Mouse (Mus musculus) thymus, adult 2 months (tissue): ENCODE measurements around the gene Sys1. TPM values are rescaled to one million over a fixed set of nuclear protein-coding genes. Genes with fewer than 3 reads are reported as not detected.
A peak's percentile ranks its signal among the peaks of the same experiment; 100 is the strongest.

Source experiments
- DNase-seq: peaks from one replicate; pipeline ENCODE4 v3.0.0; 2021
- H3K27ac ChIP-seq: fragments of 200-500 bp; 2 replicates; pipeline ENCODE4 v1.5.1; 2012; ENCODE audit warnings: low read length, control low read depth; ENCODE audit not compliant: control insufficient read depth, insufficient read depth
- H3K27me3 ChIP-seq: fragments of 200-500 bp; 2 replicates; pipeline ENCODE4 v1.6.1; 2012; ENCODE audit warnings: mild to moderate bottlenecking, low read length, moderate library complexity, mixed read lengths; ENCODE audit not compliant: control insufficient read depth, insufficient read depth
- H3K36me3 ChIP-seq: fragments of 200-500 bp; 2 replicates; pipeline ENCODE4 v1.6.1; 2012; ENCODE audit warnings: mild to moderate bottlenecking, low read length, moderate library complexity; ENCODE audit not compliant: control insufficient read depth, insufficient read depth
- H3K4me1 ChIP-seq: fragments of 200-500 bp; replicated peaks from 2 replicates; pipeline ENCODE4 v1.6.1; 2012; ENCODE audit warnings: low read length; ENCODE audit not compliant: control insufficient read depth, insufficient read depth
- H3K4me3 ChIP-seq: fragments of 200-500 bp; 2 replicates; pipeline ENCODE4 v1.5.1; 2012; ENCODE audit warnings: mild to moderate bottlenecking, low read length, control low read depth, moderate library complexity; ENCODE audit not compliant: control insufficient read depth, insufficient read depth
- CTCF ChIP-seq: fragments of 200-500 bp; IDR thresholded peaks from 2 replicates; pipeline ENCODE4 v1.5.1; 2012; ENCODE audit warnings: mild to moderate bottlenecking, control low read depth, low read length, moderate library complexity, borderline replicate concordance; ENCODE audit not compliant: control insufficient read depth, poor library complexity, insufficient read depth; ENCODE audit errors: extremely low read depth
- POLR2A ChIP-seq: fragments of 200-500 bp; IDR thresholded peaks from 2 replicates; pipeline ENCODE4 v1.6.1; 2012; ENCODE audit warnings: mild to moderate bottlenecking, low read length, control low read depth, moderate library complexity; ENCODE audit not compliant: control insufficient read depth, poor library complexity, insufficient read depth; ENCODE audit errors: extremely low read depth
- WGBS: fragments of 180-500 bp; shearing (Covaris S2); methylation state at CpG from one replicate; pipeline ENCODE4 v1.1.7; 2018; 5-methylcytosine and 5-hydroxymethylcytosine counted together
- polyA plus RNA-seq: library from polyadenylated mRNA; depleted of rRNA; stranded (reverse); fragments of >200 nt; gene quantifications from 2 replicates; pipeline ENCODE4 v1.2.3, GENCODE M21; 2012

Sys1 gene
- polyA plus RNA-seq, 1 experiment, result 183 TPM

DNA sequence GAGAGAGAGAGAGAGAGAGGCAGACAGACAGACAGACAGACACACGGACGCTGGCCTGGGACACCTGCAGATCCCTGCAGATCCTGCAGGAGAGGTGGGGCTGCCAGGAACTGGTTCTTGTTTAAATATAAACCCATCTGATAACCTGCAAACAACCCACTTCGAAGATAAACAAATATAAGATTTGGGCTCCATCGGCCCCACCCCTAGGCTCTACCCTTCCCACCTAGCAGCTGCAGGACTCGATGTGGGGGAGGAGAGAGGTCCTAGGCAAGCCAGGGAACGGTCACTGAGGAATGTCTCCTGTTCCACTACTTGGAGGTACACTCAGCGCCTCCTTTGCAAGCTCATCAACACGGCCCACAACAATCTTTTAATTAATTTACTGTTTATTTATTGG is 18.5 kb upstream of the Sys1 start:
- no peaks in the 10 kb centered on the region for H3K36me3 ChIP-seq
- 83% methylated on average over 8 of the region's 8 CpGs for WGBS
- H3K27me3 ChIP-seq, result no peaks in the 10 kb centered on the region; the same call in 1 of the 2 replicates
- TF ChIP-seq POLR2A (no peak), CTCF (no peak)
- H3K27ac ChIP-seq, result no peak overlapping the region
- peaks cover 36% of the 10 kb centered on the region for H3K4me1 ChIP-seq
- DNase-seq, result no peak
- no peak overlapping the region for H3K4me3 ChIP-seq

DNA sequence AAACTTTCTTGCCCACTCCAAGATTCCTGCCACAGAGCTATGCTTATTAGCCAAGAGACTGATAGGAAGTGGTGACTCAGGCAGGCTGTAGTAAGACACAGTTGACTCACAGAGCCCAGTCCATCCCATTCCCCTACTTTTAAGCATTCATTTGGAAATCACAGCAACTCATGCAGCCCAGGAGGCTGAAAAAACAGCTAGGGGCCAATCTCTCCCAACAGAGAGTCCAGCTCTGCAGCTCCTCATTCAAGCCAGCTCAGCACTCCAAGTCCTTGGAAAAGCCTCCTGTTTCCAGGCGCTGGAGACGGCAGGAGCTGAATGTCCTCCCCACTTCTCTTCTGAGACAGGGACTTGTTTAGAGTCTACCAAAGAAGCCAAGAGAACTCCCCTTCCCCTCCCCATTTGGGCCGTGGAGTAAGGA is 17.8 kb upstream of the Sys1 start:
- Histone ChIP-seq H3K36me3 (no peaks in the 10 kb centered on the region), H3K27me3 (peaks cover 6% of the 10 kb centered on the region; the same call in 1 of the 2 replicates), H3K4me1 (peaks cover 39% of the 10 kb centered on the region), H3K4me3 (no peak overlapping the region), H3K27ac (no peak overlapping the region)
- 84% methylated on average over 3 of the region's 3 CpGs for WGBS
- DNase-seq, result no peak
- TF ChIP-seq POLR2A, result no peak
- TF ChIP-seq CTCF, result no peak

DNA sequence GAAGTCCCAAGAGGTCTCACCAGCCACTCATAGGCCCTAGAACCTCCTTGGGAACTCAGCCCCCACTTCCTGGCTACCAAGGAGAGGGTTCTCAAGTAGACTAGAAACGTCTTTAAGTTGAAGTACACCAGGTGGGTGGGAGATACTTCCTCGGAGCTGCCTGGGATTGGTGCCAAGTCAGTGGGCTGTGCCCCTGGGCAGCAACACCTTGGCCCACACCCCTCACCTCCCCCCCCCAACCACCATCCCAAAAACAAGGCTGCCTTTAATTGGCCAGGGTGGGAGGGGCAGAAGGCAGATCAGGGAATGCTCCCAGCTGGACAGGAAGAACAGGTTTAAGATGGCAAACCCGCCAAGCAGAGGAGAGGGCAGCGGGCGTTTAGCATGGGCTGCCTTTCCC is 16.4 kb upstream of the Sys1 start:
- DNase-seq, result no peak
- H3K27ac ChIP-seq, result no peak overlapping the region
- no peaks in the 10 kb centered on the region for H3K36me3 ChIP-seq
- no peak overlapping the region for H3K4me3 ChIP-seq
- 0 out of 2 replicates have a peak, but pooled peaks have one; percentile 19 for TF ChIP-seq POLR2A
- no peak for TF ChIP-seq CTCF
- H3K27me3 ChIP-seq, result peaks cover 6% of the 10 kb centered on the region; the same call in 1 of the 2 replicates
- H3K4me1 ChIP-seq, result peaks cover 37% of the 10 kb centered on the region
- WGBS, result 28% methylated on average over 5 of the region's 5 CpGs

- peak; percentile 16; the same call in 1 of the 2 replicates for TF ChIP-seq CTCF
- 0 out of 2 replicates have a peak, but pooled peaks have one; percentile 21 for TF ChIP-seq POLR2A
- Histone ChIP-seq H3K4me1 (peaks cover 34% of the 10 kb centered on the region), H3K27ac (no peak overlapping the region), H3K4me3 (peak overlapping the region; percentile 33), H3K27me3 (peaks cover 6% of the 10 kb centered on the region; the same call in 1 of the 2 replicates), H3K36me3 (no peaks in the 10 kb centered on the region)
- 5% methylated on average over 8 of the region's 8 CpGs for WGBS
- peak; percentile 66 for DNase-seq
These were observed 15.6 kb upstream of the Sys1 start for GRCm38 (mm10) chr2:164441155-164441554.

DNA sequence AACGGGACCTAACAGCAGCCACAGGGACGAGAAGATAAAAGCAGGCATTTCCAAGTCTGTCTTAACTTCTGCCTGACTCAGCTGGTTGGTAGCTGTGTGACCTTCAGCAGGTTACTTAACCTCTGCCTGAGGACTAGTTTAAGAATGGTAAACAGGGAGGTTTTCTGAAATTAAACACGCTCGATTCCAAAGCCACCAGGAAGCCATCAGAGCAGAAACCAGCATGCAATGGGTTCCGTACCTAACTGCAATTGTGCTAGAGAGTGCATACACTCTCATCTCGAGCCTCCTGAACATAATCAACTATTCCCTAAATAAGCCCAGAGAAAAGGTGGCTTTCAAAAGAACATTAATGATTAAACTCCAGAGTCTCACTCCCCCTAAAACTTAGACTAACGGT is 15.0 kb upstream of the Sys1 start:
- Histone ChIP-seq H3K4me3 (no peak overlapping the region; the same call in 1 of the 2 replicates), H3K36me3 (no peaks in the 10 kb centered on the region), H3K27me3 (peaks cover 6% of the 10 kb centered on the region; the same call in 1 of the 2 replicates), H3K27ac (no peak overlapping the region), H3K4me1 (peaks cover 32% of the 10 kb centered on the region)
- no peak for DNase-seq
- WGBS, result 6% methylated on average over 7 of the region's 7 CpGs
- TF ChIP-seq CTCF, result no peak
- no peak for TF ChIP-seq POLR2A

DNA sequence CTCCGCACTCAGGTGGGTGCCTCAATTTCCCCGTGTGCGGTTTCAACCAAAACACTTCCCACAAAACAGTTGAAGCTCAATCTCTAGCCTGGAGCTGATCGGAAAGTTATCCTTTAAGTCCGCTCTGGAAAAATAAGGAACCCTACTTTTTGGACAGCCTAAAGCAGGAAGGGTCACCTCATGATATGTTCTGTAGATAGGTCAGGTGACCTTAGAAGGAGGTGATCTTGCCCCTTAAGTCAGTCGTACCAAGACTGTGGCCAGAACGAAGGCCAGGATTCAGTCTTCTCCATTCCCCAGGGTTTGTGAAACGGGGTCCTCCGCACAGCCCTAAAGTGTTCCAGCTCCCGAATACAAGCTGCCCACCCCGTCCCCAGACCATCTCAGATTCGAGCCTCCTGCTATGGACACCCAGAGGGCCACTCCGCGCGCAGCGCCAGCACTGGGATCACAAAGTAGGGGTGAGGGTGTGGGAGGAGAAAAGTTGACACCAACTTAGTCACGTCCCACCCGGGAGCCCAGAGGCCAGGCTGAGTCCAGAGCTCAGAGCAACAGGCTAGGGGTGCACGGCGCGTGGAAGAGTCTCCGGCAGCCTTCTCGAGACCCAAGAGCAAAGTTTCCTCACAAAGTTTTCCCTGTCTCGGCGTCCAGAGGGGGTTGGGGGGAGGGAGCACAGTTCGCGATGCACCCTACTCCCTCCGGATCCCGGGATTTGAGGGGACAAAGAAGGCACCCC is 14.3 kb upstream of the Sys1 start:
- Histone ChIP-seq H3K27me3 (peaks cover 6% of the 10 kb centered on the region; the same call in 1 of the 2 replicates), H3K36me3 (no peaks in the 10 kb centered on the region), H3K4me3 (peak overlapping the region; percentile 54), H3K4me1 (peaks cover 32% of the 10 kb centered on the region), H3K27ac (no peak overlapping the region)
- TF ChIP-seq CTCF, result no peak
- no peak for TF ChIP-seq POLR2A
- 8% methylated on average over 29 of the region's 29 CpGs for WGBS
- DNase-seq, result no peak

GRCm38 (mm10) chr2:164443051-164443437 is 13.7 kb upstream of the Sys1 start:
- Histone ChIP-seq H3K27me3 (peaks cover 6% of the 10 kb centered on the region; the same call in 1 of the 2 replicates), H3K36me3 (no peaks in the 10 kb centered on the region), H3K27ac (no peak overlapping the region), H3K4me1 (peaks cover 31% of the 10 kb centered on the region), H3K4me3 (peak overlapping the region; percentile 54)
- 0 out of 2 replicates have a peak, but pooled peaks have one; percentile 32 for TF ChIP-seq POLR2A
- TF ChIP-seq CTCF, result no peak
- peak; percentile 54 for DNase-seq
- WGBS, result under 1% methylated on average over 26 of the region's 26 CpGs
